Mouse (Mus musculus) Patski (cell line): ENCODE measurements around the gene Krt12. TPM values are rescaled to one million over a fixed set of nuclear protein-coding genes. Genes with fewer than 3 reads are reported as not detected.

ENCODE experiments used
- ATAC-seq: fragments of 100-300 bp; one replicate; pipeline ENCODE4 v1.8.0; 2021
- CTCF ChIA-PET: fragments of 350-600 bp; sonication (Branson Sonifier 250); formaldehyde crosslinking; loops from one replicate; lab custom pipeline; 2022; ENCODE audit warnings: inconsistent platforms; lab: Charles Lee
- POLR2A ChIA-PET: fragments of 350-600 bp; sonication (Branson Sonifier 250); formaldehyde crosslinking; loops from one replicate; lab custom pipeline; 2022; ENCODE audit warnings: antibody characterized with exemption, inconsistent platforms; lab: Charles Lee
- DNase-seq: peaks from one replicate; pipeline ENCODE4 v3.0.0-alpha.2; 2011; ENCODE audit warnings: low read depth, low spot score
- H3K27me3 ChIP-seq: fragments of 371-371 bp; one replicate; pipeline ENCODE4 v1.5.1; 2021
- CTCF ChIP-seq: fragments of 100-300 bp; IDR thresholded peaks from one replicate; pipeline ENCODE4 v1.5.1; 2021
- in situ Hi-C: fragments of 300-500 bp; cut with MboI; formaldehyde crosslinking; loops from 3 replicates; pipeline ENCODE4 v1.11.1; 2018; ENCODE audit warnings: low pct_unique_long_range_greater_than_20kb, mixed read lengths
- polyA plus RNA-seq: library from polyadenylated mRNA; unstranded; gene quantifications from one replicate; pipeline ENCODE4 v1.2.3, GENCODE M21; 2021

Krt12 gene
- polyA plus RNA-seq, 1 experiment from 2014 or later, result not detected

DNA sequence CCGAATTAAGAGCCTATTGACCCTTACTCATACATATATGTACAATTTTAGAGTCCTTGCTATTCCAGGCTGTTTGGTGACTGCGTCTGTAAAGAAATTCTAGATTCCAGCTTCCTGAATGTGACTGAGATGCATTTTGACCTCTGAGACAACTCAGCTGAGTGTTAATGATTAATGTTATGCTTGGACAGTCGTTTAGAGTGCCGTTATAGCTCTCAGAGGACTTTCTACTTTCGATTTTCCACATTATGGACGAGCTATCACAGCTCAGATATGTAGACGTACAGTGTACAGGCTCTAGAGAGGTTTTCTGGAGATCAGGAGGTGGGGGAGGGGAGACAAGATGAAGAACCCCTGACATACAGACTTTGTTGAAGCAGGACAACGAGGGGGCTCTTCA lies 19.2 kb upstream of the Krt12 start:
- no peak for TF ChIP-seq CTCF
- DNase-seq (no peak), ATAC-seq (no peak)
- no peaks in the 10 kb centered on the region for H3K27me3 ChIP-seq
- in situ Hi-C loops, result no loop called here
- ChIA-PET CTCF (interaction anchor here (0.7 kb wide), 1 partner anchor 148 kb away, joined by 3 read pairs; no protein-coding TSS in a partner anchor), POLR2A (interaction anchor here (0.6 to 0.7 kb wide), 2 partner anchors 132 to 1176 kb away, joined by 3 read pairs; no protein-coding TSS in a partner anchor)

DNA sequence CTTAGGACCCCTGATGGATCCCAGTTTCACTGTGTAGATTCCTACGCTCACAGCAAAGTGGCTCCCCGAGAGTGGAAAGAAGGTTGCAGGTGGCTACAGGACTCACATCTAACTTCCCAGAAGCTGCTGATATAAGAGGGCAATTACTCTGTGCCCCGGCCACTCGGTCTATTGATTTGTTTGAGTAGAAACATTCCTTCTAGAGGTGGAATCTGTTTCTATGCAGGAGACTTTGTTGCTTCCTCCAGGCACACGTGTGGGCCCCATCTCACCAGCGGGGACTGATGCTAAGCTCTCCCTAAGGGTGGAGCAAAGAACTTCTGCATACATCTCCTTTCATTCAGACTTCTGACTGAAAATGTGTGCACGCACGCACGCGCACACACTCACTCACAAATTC lies 17.4 kb upstream of the Krt12 start:
- POLR2A ChIA-PET, result no interaction called here
- CTCF ChIA-PET, result interaction anchor here (1.0 kb wide), 2 partner anchors 10 to 28 kb away, joined by 3 read pairs; no protein-coding TSS in a partner anchor
- in situ Hi-C loops, result no loop called here
- ATAC-seq, result no peak
- no peaks in the 10 kb centered on the region for H3K27me3 ChIP-seq
- DNase-seq, result no peak
- TF ChIP-seq CTCF, result no peak

DNA sequence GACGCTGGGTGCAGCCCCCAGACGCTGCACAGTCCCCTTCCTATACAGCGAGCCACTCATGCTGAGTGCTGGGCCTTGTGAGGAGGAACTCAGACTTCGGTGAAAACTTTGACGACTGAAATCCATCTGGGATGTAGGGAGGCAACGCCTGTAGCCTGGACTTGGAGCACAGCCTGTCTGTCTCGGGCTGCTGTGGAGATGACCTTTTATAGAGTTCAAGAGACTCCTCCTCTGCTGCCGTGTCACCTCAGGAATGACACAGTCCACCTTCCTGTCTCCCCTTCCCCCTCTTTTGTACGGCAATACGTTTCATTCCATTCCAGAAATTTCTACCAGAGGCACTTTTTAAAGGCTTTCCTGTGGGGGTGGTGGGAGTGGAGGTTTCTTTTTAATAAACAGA lies 15.9 kb upstream of the Krt12 start, which contains the start of gene Krt20:
TSS of gene Krt20 (minus strand) at position 179 of the 400 bp plus-strand sequence.
- TF ChIP-seq CTCF, result no peak
- in situ Hi-C loops, result no loop called here
- ATAC-seq, result no peak
- POLR2A ChIA-PET, result no interaction called here
- DNase-seq, result no peak
- CTCF ChIA-PET, result no interaction called here
- H3K27me3 ChIP-seq, result no peaks in the 10 kb centered on the region

DNA sequence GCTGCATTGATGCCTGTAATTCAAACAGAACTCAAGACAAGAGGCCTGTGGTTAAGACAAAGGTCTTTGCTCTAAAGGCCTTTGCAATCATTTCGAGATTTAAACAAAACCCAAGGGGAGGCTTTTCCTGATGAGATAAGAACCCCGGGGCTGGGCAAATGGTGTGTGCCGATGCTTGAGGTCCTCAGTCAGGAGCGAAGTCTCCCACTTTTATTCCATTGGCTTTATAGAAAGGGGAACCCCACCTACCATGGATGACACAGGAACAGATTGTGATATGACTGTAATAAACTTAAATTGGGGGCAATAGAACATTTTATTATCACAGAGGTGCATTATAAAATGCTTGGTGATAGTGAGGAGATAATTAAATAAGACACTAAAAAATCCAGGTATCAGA lies 14.6 kb upstream of the Krt12 start:
- TF ChIP-seq CTCF, result no peak
- ChIA-PET POLR2A (no interaction called here), CTCF (no interaction called here)
- DNase-seq, result no peak
- no peak for ATAC-seq
- H3K27me3 ChIP-seq, result peaks cover 4% of the 10 kb centered on the region
- in situ Hi-C loops, result no loop called here

DNA sequence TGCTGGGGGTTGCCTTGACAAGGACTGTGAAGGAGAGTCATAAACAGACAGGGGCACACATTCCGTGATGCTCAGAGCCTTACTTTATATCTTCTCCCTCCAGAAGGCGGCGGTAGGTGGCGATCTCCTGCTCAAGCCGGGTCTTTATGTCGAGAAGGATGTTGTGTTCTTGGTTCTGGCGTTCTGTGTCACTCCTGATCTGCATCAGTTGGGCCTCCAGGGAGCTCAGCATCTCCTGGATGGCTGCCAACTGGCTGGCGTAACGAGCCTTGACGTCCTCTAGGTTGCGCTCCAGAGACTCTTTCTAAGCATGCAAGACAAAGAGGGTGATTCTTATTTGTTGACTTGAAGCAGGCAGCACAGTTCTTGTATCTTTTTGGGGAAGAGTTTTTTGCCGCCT lies 8.6 kb upstream of the Krt12 start:
- DNase-seq (no peak), ATAC-seq (no peak)
- ChIA-PET CTCF (no interaction called here), POLR2A (no interaction called here)
- TF ChIP-seq CTCF, result no peak
- in situ Hi-C loops, result no loop called here
- H3K27me3 ChIP-seq, result peaks cover 4% of the 10 kb centered on the region

DNA sequence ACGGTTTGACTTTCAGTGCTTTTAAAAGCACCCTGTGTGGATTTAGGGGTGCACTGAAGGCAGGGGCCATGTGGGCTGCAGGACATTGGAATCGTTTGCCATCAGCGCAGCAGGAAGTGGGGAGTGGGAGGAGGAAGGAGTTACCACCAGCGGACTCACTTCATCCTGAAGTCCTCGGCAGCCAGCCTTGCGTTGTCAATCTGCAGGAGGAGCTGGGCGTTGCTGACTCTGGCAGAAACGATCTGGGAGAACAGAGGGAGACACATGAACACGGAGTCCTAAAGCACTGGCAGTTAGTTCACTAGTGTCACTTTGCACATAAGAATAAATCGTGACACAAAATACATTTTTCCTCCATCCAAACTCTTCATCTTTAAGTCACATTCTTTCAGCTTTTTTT lies 1.5 kb downstream of the Krt12 start:
- POLR2A ChIA-PET, result interaction anchor here (0.6 kb wide), 2 partner anchors 767 to 1012 kb away, joined by 3 read pairs; no protein-coding TSS in a partner anchor
- no peak for TF ChIP-seq CTCF
- no peaks in the 10 kb centered on the region for H3K27me3 ChIP-seq

DNA sequence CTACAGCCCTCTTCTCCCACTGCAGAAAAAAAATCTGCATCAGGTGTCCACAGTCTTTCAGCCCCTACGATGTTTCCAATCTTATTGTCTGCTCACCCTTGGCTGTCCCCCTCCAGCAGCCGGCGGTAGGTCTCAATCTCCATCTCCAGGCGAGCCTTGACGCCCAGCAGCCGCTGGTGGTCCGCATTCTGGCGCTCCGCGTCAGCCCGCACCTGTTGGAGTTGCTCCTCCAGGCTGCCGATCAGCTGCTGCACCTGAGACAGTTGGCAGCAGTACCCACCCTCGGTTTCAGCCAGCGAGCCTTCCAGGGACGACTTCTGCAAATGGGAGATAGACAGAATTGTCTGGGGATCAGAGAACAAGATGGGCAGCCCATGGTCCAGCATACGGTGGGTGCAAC lies 4.2 kb downstream of the Krt12 start:
- in situ Hi-C loops, result no loop called here
- DNase-seq, result no peak
- no peak for ATAC-seq
- POLR2A ChIA-PET, result no interaction called here
- CTCF ChIA-PET, result interaction anchor here (1.2 kb wide), 1 partner anchor 107 kb away, joined by 3 read pairs; no protein-coding TSS in a partner anchor
- no peaks in the 10 kb centered on the region for H3K27me3 ChIP-seq
- no peak for TF ChIP-seq CTCF

More for the DNA sequence above, 1.5 kb downstream of the Krt12 start:
- in situ Hi-C loops, result no loop called here
- CTCF ChIA-PET, result no interaction called here
- ATAC-seq (no peak), DNase-seq (no peak)

DNA sequence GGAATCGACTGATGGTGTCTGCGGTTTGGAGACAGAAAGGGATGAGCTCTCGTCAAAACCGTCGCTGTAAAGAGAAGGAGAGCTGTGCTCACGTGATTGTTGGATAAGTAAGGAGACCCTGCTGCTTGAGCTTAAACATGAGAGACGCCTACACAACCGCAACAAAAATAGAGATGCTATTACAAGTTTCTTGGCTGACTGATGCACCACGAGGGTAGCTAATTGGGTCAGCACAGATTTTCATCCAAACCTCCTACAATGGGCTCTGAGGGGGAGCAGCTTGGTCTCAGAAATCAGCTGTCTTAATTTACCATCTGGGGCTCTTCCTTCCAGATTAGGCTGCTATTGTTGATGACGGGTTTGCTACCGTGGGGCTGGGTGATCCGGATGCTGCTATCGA lies 5.2 kb downstream of the Krt12 start:
- POLR2A ChIA-PET, result no interaction called here
- CTCF ChIA-PET, result no interaction called here
- in situ Hi-C loops, result no loop called here
- no peak for TF ChIP-seq CTCF
- no peak for ATAC-seq
- no peak for DNase-seq
- H3K27me3 ChIP-seq, result peaks cover 3% of the 10 kb centered on the region

DNA sequence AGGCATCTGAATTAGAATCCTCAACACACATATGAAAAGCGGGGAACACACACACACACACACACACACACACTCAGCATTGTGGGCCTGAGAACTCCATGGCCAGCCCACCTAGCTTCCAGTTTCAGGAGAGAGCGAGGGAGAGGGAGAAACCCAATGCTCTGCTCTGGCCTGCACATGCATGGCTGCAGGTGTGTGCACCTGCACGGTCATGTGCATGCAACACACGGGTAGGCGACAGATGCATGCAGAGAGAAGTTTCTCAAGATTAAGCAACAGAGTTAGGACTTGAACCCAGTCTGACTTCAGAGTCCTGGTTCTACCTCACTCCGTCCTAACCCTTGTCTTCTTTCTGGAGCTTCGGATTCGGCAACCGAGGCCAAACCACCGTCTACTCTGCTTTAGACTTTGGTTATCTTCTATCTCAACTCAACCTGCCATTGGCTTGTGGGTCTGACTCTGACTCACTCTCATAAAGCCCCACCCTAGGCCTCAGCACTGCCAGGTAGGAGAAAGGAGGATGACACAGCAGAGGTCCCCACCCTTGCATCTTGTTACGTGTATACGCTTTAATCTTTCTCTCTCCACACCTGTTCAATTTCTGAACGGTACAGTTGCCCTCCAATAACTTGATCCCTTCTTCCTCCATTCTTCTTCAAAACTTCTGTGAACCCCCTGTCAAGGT lies 7.5 kb downstream of the Krt12 start:
- ATAC-seq (no peak), DNase-seq (no peak)
- TF ChIP-seq CTCF, result no peak
- H3K27me3 ChIP-seq, result peaks cover 19% of the 10 kb centered on the region
- ChIA-PET POLR2A (no interaction called here), CTCF (no interaction called here)
- in situ Hi-C loops, result loop anchor here (5.0 kb wide), 2 partner anchors 37 to 48 kb away; no protein-coding TSS in a partner anchor

DNA sequence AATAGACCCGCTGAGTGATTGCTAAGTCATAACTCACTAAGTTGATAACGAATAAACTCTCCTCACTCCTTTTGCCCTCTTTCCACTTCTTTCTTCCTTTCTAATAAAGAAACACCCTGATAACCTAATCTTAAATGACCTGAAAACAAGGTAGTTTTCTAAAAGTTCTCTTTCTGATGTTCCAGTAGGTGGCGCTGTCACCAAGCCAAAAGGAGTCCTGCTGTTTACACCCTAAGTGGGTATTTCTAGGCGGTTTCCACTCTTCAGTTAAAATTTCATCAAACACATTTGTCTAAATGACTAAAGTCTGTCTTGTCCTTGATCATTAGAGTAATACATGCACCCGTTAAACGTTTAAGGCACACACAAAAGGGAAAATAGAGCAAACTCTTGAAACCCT lies 8.8 kb downstream of the Krt12 start:
- TF ChIP-seq CTCF, result peak; percentile 76
- in situ Hi-C loops, result loop anchor here (5.0 kb wide), 2 partner anchors 36 to 49 kb away; no protein-coding TSS in a partner anchor
- no peak for DNase-seq
- ChIA-PET POLR2A (no interaction called here), CTCF (interaction anchor here (0.8 to 2.8 kb wide), 3 partner anchors 12 to 51 kb away, joined by 3 to 8 read pairs (median 3); no protein-coding TSS in a partner anchor)
- ATAC-seq, result no peak
- peaks cover 21% of the 10 kb centered on the region for H3K27me3 ChIP-seq

DNA sequence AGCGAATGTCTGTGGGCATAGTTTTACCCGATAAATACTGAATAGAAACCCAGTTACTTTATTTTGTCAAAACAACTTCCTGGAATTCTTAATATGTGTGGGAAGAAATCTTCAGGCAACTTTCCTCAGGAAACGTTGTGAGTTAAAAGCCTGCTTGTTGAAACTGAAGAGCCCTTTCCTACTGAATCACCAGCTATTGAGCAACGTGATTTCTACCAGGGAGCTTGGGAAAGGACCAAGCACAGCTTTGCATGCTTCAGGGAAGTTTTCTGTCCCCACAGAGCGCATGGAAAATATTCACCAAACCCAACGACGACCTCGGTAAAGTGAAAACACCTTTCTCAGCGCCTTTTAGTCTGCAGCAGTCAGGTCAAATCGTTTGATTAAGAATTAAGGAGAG lies 15.9 kb downstream of the Krt12 start:
- in situ Hi-C loops, result no loop called here
- ChIA-PET CTCF (interaction anchor here (1.2 kb wide), 1 partner anchor 15 kb away, joined by 5 read pairs; no protein-coding TSS in a partner anchor), POLR2A (no interaction called here)
- DNase-seq (no peak), ATAC-seq (no peak)
- no peak for TF ChIP-seq CTCF
- H3K27me3 ChIP-seq, result peaks cover 36% of the 10 kb centered on the region
